Mouse (Mus musculus): ENCODE data around the gene Tsr3. TPM values are rescaled to one million over a fixed set of nuclear protein-coding genes. Genes with fewer than 3 reads are reported as not detected.
A peak's percentile ranks its signal among the peaks of the same experiment; 100 is the strongest.

Gene Tsr3
- polyA plus RNA-seq, 1 experiment from 2014 or later, result 60.2 TPM

DNA sequence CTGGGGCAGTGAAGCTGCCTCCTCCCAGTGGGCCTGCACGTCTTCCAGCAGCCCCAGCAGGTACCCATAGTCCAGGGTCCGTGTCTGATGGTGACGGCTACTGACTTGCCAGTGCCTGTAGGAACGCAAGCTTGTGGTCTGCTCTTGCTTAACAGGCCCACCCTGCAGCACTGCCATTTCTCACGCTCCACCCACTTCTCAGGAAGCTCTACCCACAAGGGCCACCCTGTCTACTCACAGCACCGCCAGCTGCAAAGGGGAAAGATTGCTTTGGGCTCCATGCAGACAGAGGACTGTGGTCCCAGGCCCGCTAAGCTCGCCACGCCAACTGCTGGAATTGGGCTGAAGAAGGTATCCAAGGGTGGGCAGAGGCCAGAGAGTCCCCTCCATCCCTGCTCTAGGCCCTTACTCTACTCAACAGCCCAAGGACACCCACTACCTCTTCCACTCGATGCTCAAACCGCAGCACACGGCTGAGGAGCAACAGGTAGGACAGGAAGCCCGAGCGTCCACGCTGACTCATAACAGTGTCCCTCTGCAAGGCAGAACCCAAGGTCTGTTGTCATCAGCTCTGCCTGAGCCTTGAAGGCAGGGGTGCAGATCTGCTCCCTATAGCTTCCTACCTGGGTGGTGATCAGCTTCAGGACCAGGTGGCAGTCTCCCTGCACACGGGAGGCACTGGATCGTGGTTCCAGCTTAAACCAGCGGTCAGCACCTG is 8.2 kb downstream of the Tsr3 start:
- no peak overlapping the region for H3K4me3 ChIP-seq (replicated peaks)
- no peak for ATAC-seq (ENCODE audit: low FRiP score)
- H3K4me1 ChIP-seq, result peaks cover 15% of the 10 kb centered on the region
- no peaks in the 10 kb centered on the region for H3K9me3 ChIP-seq (replicated peaks)
- no peak overlapping the region for H3K9ac ChIP-seq (replicated peaks)
- WGBS, result 82% methylated on average over 18 of the region's 18 CpGs
- peaks cover 23% of the 10 kb centered on the region for H3K36me3 ChIP-seq
- H3K27me3 ChIP-seq (replicated peaks), result peaks cover 4% of the 10 kb centered on the region; the same call in 1 of the 2 replicates
- H3K4me2 ChIP-seq, result no peak overlapping the region
- H3K27ac ChIP-seq (replicated peaks), result no peak overlapping the region

DNA sequence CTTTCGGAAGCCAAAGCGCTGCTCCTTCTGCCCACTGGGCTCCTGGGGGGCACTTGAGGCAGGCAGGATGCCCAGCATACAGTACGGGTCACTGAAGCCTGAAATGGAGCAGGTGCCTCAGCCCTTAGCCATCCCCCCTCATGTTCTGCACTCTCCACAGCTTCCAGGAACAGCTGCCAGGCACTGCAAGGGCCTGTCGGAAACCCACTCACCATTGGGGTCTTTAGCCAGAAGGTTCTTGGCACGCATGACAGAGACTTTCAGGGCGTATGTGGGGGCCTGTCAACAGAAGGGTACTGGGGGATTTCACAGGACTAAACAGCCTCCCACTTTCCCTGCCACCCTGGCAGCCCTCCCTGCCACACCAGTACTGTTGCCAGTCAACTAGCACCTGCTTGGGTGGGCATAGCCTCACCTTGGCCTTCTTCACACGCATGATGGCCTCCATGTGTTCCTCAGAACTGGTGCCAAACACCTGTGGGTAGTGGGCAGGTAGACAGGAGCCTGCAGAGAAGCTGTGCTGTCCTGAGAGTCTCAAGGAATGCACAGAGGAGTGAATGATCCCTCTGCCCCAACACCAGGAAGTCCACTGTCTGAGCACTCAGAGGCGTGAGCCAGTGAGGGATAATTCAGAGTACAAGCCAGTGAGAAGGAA is 10.3 kb downstream of the Tsr3 start:
- no peak for ATAC-seq (ENCODE audit: low FRiP score)
- WGBS, result 85% methylated on average over 8 of the region's 8 CpGs
- no peak overlapping the region for H3K4me2 ChIP-seq
- H3K27me3 ChIP-seq (replicated peaks), result peaks cover 13% of the 10 kb centered on the region
- peaks cover 33% of the 10 kb centered on the region for H3K4me1 ChIP-seq
- H3K9ac ChIP-seq (replicated peaks), result no peak overlapping the region
- H3K9me3 ChIP-seq (replicated peaks), result no peaks in the 10 kb centered on the region
- no peak overlapping the region for H3K4me3 ChIP-seq (replicated peaks)
- H3K36me3 ChIP-seq, result peaks cover 4% of the 10 kb centered on the region; the same call in 1 of the 2 replicates
- no peak overlapping the region for H3K27ac ChIP-seq (replicated peaks)

DNA sequence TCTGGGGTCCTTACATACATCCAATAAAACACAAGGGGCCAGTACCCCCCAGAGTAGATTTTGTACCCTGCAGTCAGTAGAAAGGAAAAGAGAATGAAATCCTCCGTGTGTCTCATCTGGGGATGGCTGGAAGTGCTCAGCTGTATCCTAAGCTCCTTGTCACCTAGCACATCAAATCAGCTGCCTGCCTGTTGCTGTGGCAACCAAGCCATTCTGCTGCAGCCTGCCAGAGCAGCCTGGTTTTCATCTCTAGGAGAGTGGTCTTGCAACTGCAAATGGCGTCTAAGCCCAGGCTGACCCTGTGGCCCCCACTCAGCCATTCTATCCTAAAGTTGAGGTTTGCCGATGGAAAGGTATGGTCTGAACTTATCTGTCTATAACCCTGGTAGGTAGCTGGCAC is 12.7 kb downstream of the Tsr3 start:
- no peak overlapping the region for H3K9ac ChIP-seq (replicated peaks)
- peak overlapping the region; percentile 75 for H3K27ac ChIP-seq (replicated peaks)
- H3K36me3 ChIP-seq, result no peaks in the 10 kb centered on the region
- H3K4me3 ChIP-seq (replicated peaks), result no peak overlapping the region
- H3K4me2 ChIP-seq, result 0 out of 2 replicates have a peak overlapping the region, but pooled peaks have one; percentile 0
- peaks cover 47% of the 10 kb centered on the region for H3K4me1 ChIP-seq
- H3K27me3 ChIP-seq (replicated peaks), result peaks cover 26% of the 10 kb centered on the region
- WGBS, result 24% methylated on average over 3 of the region's 3 CpGs
- H3K9me3 ChIP-seq (replicated peaks), result no peaks in the 10 kb centered on the region
- ATAC-seq (ENCODE audit: low FRiP score), result peak; percentile 45; the same call in 1 of the 2 replicates

DNA sequence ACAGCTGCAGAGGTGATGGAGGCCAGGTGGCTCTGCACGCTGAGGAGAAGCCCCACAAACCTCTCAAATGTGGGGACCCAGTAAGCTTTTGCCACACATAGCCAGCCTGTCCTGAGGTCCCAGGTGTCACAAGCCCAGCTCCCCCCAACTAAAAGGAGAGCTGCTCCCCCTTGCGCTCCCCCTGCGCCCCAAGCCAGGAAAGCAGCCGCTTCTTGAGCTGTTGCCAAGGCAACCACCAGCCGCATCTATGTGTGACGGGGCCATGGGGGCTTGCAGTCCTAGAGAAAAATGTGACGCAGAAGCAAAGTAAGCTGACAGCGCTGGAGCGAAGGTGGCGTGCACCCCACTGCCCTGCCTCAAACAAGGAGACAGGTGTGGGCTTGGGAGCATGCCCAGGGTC is 13.8 kb downstream of the Tsr3 start:
- H3K36me3 ChIP-seq, result no peaks in the 10 kb centered on the region
- WGBS, result 21% methylated on average over 10 of the region's 10 CpGs
- peaks cover 47% of the 10 kb centered on the region for H3K4me1 ChIP-seq
- ATAC-seq (ENCODE audit: low FRiP score), result peak; percentile 45; the same call in 1 of the 2 replicates
- peaks cover 26% of the 10 kb centered on the region for H3K27me3 ChIP-seq (replicated peaks)
- peak overlapping the region; percentile 43 for H3K4me2 ChIP-seq
- H3K27ac ChIP-seq (replicated peaks), result peak overlapping the region; percentile 38
- H3K9ac ChIP-seq (replicated peaks), result no peak overlapping the region; the same call in 1 of the 2 replicates
- no peak overlapping the region for H3K4me3 ChIP-seq (replicated peaks)
- H3K9me3 ChIP-seq (replicated peaks), result no peaks in the 10 kb centered on the region

DNA sequence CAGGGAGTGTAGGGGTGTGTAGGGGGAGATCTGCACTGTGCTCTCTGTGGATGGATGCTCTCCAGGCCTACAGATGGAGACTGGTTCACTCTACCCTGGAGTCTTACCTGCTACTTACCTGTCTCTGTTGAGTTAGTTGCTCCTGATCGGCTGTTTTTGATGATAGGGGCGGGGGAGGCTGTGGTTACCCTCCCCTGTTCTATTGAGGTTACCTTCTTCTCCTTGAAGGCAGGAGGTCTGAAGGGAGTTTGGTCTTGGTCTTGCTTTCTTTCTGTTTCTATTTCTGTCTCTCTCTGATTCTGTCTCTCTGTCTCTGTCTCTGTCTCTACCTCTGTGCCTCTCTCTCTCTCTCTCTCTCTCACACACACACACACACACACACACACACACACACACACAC is 15.1 kb downstream of the Tsr3 start:
- no peak overlapping the region for H3K27ac ChIP-seq (replicated peaks)
- H3K27me3 ChIP-seq (replicated peaks), result peaks cover 26% of the 10 kb centered on the region
- no peak for ATAC-seq (ENCODE audit: low FRiP score)
- peaks cover 47% of the 10 kb centered on the region for H3K4me1 ChIP-seq
- H3K4me2 ChIP-seq, result peak overlapping the region; percentile 57; the same call in 1 of the 2 replicates
- WGBS, result 83% methylated on average over 2 of the region's 2 CpGs
- H3K9ac ChIP-seq (replicated peaks), result no peak overlapping the region
- H3K9me3 ChIP-seq (replicated peaks), result no peaks in the 10 kb centered on the region
- peaks cover 9% of the 10 kb centered on the region for H3K36me3 ChIP-seq
- no peak overlapping the region; the same call in 1 of the 2 replicates for H3K4me3 ChIP-seq (replicated peaks)

DNA sequence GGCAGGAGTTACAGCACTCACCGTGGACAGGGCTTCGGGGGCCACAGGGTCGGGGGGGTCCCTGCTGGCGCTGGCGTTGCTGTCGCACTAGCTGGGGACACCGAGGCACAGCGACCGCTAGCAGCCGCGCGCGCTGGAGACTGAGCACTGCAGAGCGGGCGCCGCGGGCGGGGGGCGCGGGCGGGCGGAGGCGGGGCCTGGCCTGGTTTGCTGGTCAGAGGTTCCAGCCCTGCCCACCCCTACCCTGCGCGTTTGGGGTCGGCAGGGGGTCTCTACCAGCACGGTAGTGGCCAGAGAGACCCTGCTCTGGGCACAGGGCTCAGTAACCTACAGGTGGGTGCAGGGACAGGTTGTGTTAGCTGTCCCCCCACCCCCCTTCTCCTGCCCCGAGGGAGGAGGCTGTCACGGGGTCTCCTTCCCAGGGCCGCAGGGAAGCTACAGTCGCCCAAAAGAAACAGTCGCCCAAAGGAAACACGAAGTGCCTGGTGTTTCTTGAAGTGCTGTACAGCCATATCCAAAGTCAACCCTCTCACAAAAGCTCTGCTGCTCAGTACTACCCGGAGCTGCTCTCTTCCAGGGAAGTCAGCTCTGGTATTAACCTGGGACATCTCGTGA is 16.3 kb downstream of the Tsr3 start, which contains the start of gene Baiap3:
TSS of gene Baiap3 (minus strand) at position 225 of the 615 bp plus-strand sequence.
- Histone ChIP-seq H3K4me1 (peaks cover 47% of the 10 kb centered on the region), H3K36me3 (peaks cover 11% of the 10 kb centered on the region), H3K27me3 (replicated peaks) (peaks cover 22% of the 10 kb centered on the region), H3K9ac (replicated peaks) (peak within 1 kb of the TSS; percentile 0), H3K9me3 (replicated peaks) (no peaks in the 10 kb centered on the region), H3K4me3 (replicated peaks) (peak within 1 kb of the TSS; percentile 33), H3K27ac (replicated peaks) (no peak within 1 kb of the TSS), H3K4me2 (peak within 1 kb of the TSS; percentile 57)
- ATAC-seq (ENCODE audit: low FRiP score), result 0 out of 2 replicates have a peak, but pooled peaks have one; percentile 9
- WGBS, result 3% methylated on average over 34 of the region's 35 CpGs

DNA sequence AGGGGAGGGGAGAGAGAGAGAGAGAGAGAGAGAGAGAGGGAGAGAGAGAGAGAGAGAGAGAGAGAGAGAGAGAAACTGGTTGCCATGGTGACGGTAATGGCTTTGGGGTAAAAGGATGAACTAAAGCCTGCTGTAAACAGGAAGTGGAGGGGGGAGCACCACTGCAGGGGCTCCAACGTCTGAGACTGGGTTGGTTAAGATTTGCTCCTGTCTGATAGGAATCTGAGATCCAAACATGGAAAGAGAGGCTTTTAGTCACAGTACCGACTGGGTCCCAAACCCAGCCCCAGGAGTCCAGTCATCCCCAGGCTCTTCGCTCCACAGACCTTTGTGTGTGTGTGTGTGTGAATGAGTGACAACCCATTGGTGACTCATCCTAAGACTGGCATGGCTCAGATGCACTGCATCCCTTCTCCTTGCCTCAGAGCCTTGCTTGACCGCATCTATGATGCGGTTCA is 17.9 kb downstream of the Tsr3 start:
- H3K4me3 ChIP-seq (replicated peaks), result no peak overlapping the region
- peaks cover 36% of the 10 kb centered on the region for H3K4me1 ChIP-seq
- ATAC-seq (ENCODE audit: low FRiP score), result no peak
- H3K27ac ChIP-seq (replicated peaks), result no peak overlapping the region
- no peaks in the 10 kb centered on the region for H3K9me3 ChIP-seq (replicated peaks)
- H3K4me2 ChIP-seq, result no peak overlapping the region
- H3K27me3 ChIP-seq (replicated peaks), result peaks cover 22% of the 10 kb centered on the region
- 53% methylated on average over 6 of the region's 6 CpGs for whole genome bisulfite sequencing
- H3K9ac ChIP-seq (replicated peaks), result no peak overlapping the region
- H3K36me3 ChIP-seq, result peaks cover 17% of the 10 kb centered on the region

DNA sequence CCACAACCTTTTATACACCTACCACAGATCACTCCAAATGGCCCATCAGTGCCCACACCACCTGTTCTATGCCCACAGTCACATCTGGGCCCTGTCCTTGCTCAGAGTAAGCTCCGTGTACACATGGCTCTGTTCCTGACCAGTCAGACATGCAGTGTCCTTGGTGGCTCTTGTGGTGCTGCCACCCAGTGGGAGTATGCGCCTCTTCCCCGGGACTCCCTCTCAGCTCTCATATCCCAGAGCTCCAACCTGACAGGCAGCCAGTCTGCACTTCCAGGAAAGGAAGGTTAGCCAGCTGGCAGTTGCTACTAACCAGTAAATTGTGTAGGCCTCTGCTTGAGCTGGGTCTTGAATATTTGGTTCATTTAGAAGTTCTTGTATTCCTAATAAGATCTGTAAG is 24.5 kb downstream of the Tsr3 start:
- peaks cover 80% of the 10 kb centered on the region for H3K36me3 ChIP-seq
- WGBS, result 63% methylated on average over 3 of the region's 3 CpGs

DNA sequence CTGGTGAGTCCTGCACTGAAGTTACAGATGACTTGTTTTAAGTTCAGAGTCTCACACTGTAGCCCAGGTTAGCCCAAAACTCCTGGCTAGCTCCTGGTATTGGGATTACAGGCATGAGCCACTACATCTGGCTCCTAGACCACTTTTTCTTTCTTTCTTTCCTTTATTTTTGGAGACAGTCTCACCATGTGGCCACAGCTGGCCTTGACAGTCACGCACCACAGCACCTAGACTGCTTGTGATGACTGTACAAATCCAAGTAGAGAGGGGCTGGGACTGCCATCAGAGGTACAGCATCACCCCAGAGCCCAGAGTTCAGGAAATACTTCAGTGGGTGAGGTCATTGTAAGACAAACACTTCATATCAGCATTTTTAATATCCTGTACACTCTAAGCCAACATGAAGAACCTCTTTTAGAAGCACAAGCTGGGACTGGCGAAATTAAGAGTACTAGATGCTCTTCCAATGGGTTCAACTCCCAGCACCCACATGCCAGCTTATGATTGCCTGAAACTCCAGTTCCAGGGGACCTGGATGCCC is 30.9 kb downstream of the Tsr3 start:
- H3K4me1 ChIP-seq, result peaks cover 42% of the 10 kb centered on the region
- H3K9me3 ChIP-seq (replicated peaks), result no peaks in the 10 kb centered on the region
- no peak overlapping the region for H3K27ac ChIP-seq (replicated peaks)
- H3K36me3 ChIP-seq, result peaks cover 36% of the 10 kb centered on the region
- WGBS, result 92% methylated on average over 2 of the region's 2 CpGs
- H3K4me2 ChIP-seq, result peak overlapping the region; percentile 97
- H3K27me3 ChIP-seq (replicated peaks), result no peaks in the 10 kb centered on the region
- ATAC-seq (ENCODE audit: low FRiP score), result no peak
- H3K9ac ChIP-seq (replicated peaks), result no peak overlapping the region
- peak overlapping the region; percentile 74 for H3K4me3 ChIP-seq (replicated peaks)

More for the DNA sequence above, 24.5 kb downstream of the Tsr3 start:
- ATAC-seq (ENCODE audit: low FRiP score), result no peak
- H3K4me3 ChIP-seq (replicated peaks), result no peak overlapping the region
- H3K9ac ChIP-seq (replicated peaks), result no peak overlapping the region
- no peak overlapping the region for H3K27ac ChIP-seq (replicated peaks)
- no peaks in the 10 kb centered on the region for H3K27me3 ChIP-seq (replicated peaks)
- no peaks in the 10 kb centered on the region for H3K9me3 ChIP-seq (replicated peaks)
- H3K4me1 ChIP-seq, result peaks cover 3% of the 10 kb centered on the region
- H3K4me2 ChIP-seq, result no peak overlapping the region

DNA sequence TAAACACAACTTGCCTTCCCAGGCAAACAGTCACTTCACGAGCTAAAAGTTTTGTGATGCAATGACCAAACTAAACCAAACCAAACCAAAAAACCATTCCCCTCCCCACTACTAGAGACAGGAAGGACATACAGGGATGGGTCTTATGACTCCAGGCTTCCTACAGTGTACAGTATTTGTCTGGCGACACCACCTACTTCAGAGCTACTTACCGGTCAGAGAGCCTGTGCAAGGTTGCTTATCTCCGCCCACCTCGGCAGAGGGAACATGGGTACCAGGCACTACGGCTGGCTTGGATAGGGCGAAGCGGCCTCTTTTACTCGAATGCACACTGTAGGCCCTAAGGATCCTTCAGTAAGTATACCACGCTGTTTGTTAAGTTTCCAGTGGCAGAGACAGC is 32.4 kb downstream of the Tsr3 start:
- Histone ChIP-seq H3K36me3 (peaks cover 21% of the 10 kb centered on the region), H3K4me3 (replicated peaks) (peak overlapping the region; percentile 74), H3K27me3 (replicated peaks) (no peaks in the 10 kb centered on the region), H3K4me2 (peak overlapping the region; percentile 97), H3K27ac (replicated peaks) (peak overlapping the region; percentile 99), H3K9ac (replicated peaks) (peak overlapping the region; percentile 79), H3K9me3 (replicated peaks) (no peaks in the 10 kb centered on the region), H3K4me1 (peaks cover 42% of the 10 kb centered on the region)
- ATAC-seq (ENCODE audit: low FRiP score), result no peak
- 0% methylated on average over 10 of the region's 10 CpGs for WGBS

DNA sequence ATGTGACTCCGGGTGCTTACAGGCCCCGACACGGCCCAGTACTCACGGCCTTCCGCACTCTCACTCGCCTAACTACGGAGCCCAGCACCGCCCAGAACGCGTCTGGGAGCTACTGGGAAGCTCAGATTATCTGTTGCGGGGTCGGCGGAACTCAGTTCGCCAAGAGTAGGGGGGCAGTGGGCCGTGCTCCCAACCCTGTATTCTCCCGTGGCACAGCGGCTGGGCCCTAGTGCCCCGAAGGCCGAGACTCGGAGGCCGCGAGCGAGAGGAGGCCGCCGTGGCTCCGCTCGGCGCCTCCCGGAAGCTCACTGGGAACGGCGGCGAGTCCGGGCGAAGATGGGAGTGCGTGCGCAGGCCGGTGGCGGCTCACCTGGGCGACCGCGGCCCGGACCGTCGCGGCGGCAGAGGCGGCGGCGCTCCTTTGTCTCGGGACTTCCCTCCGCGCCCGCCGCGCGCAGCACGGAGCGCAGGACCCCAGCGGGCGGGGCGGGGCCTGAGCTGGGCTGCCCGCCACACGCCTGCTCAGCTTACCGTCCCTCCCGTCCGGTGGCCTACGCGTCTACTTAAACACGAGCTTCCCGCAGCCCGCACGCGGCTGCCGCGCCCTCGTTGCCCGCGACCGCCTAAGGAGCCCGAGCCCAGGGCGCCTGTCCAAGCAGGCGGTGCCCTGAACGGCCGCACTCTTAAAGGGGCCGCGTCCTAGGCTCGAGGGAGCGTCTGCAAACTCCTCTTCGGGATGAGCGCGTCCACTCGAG is 33.2 kb downstream of the Tsr3 start:
- H3K4me2 ChIP-seq, result peak overlapping the region; percentile 97
- WGBS, result under 1% methylated on average over 86 of the region's 92 CpGs
- peak overlapping the region; percentile 99 for H3K27ac ChIP-seq (replicated peaks)
- peaks cover 42% of the 10 kb centered on the region for H3K4me1 ChIP-seq
- peak overlapping the region; percentile 79 for H3K9ac ChIP-seq (replicated peaks)
- H3K4me3 ChIP-seq (replicated peaks), result peak overlapping the region; percentile 74
- H3K9me3 ChIP-seq (replicated peaks), result no peaks in the 10 kb centered on the region
- H3K36me3 ChIP-seq, result peaks cover 13% of the 10 kb centered on the region
- 0 out of 2 replicates have a peak, but pooled peaks cover 2% of the 10 kb centered on the region for H3K27me3 ChIP-seq (replicated peaks)
- peak; percentile 92 for ATAC-seq (ENCODE audit: low FRiP score)

All from neural tube, embryonic 15.5 days (tissue).